Mouse (Mus musculus): ENCODE results near the gene Ing2.

The Ing2 gene

DNA sequence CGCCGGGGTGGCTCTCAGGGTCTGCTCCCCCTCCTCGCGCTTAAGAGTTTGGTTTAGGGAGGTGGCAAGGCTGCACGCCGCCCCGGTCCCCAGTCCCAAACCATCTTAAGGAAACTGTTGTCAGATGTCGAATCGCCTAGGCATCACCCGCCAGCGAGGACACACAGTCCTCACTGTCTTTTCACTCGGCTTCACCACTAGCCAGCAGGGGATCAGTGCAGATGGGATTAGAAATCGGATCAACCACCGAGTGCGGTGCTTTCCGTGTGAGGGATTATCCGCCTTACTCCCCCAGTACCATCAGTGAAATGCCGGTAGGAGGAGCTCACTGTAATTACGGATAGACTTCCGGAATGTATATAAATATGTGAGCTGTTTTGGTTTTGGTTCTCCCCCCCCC, 430 bp upstream of the Ing2 start:
- peak; percentile 50 for DNase-seq (ENCODE audit: low read depth, low spot score)

GRCm38 (mm10) chr8:47674140-47674776, 1.1 kb downstream of the Ing2 start:
- DNase-seq (ENCODE audit: low read depth, low spot score) = peak; percentile 35

DNA sequence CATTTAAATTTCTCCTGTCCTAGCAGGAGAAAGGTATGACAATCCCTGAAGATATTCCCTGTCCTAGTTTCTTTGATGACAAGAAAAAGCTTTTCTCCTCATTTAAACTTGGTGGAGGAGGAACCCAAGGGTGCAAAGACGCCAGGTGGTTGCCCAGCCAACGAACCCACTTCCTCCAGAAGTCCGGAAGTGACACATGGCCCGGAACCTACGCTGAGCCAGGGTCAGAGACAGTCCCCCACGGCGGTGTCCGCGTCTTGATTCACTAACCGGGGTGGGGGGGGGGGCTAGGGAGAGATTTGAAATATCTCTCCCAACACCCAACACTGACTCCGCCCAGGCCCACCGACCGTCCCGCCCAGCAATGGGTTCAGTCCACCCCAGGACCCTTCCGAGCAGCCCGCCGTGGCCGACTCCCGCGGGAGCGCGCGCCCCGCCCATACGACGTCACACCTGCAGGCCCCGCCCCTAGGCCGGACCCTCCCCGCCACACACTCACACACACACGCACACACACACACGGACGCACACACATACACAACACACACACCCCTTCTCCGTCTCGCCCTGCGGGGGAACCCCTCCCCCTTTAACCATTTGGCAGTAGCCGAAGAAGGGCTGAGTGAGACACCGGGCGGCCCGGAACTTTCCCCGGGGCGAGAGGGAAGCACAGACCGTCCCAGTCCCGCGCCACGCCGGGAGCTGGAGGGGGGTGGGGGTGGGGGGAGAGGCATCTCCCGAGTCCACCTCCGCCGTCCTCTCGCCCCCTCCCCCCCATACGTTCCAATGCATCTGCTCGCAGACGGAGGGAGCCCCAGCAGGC, 1.8 kb downstream of the Ing2 start:
- peak; percentile 81 for DNase-seq (ENCODE audit: low read depth, low spot score)

DNA sequence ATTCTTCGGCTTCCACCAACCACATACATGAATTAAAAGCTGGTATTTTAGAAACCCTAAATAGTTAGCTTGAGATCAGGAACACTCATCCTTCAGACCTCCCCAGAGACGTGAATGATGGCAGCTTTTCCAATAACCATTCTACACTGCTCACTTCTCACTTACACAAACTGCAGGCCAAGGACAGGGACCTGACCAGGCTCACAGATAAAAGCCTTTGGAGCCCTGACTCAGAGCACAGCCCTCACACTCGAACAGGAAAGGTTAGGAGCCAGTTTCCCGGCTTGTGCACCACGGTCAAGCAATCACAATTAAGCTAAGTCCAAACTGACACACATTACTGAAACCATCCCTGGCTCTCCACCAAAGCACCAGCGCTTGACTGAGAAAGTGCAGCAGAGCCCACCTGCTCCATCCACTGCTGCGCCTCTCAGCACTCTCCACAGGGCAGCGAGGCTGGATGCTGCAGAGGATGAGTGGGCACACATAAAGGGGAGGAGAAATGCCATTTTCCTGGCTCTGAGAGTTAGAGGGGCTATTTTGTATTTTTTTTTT, 11.0 kb downstream of the Ing2 start:
- no peak for DNase-seq (ENCODE audit: low read depth, low spot score)

DNA sequence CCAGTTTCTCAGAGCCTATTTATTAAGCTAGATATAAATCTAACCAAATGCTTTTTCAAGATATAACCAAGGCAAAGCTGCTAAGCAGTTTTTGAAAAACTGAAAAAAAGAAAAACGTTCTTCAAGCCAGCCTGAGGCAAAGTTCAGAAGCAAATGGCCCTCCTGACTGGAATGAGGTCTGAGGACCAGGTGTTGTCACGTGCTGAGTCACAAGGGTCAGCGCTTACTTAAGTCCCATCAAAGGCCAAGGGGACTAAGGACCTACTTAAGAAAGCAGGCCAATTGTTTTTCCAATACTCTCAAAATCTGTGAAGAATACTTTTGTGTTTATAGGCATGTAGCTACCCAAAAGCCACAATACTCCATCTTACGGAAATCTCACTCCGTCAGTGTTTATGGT, 12.2 kb downstream of the Ing2 start:
- no peak for DNase-seq (ENCODE audit: low read depth, low spot score)

GRCm38 (mm10) chr8:47662716-47663115, 12.6 kb downstream of the Ing2 start:
- no peak for DNase-seq (ENCODE audit: low read depth, low spot score)

DNA sequence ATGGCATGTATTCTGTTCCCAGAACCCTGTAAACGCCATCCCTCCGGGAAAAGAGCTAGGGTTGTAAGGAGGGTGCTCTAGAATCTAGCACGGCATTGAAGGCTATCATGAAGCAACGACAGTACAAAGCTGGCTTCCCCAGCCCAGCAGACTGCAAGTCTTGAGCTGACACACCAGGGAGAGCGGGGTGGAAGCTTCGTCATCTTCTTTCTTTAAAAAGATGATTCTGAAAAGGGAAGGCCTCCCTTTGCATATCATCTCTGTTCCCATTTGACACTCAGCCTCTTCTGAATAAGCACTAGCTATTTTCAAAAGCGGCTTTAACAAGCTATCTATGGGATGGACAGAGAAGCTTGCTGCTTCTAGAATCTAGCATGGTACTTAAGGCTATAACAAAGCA, 15.0 kb downstream of the Ing2 start:
- DNase-seq (ENCODE audit: low read depth, low spot score) = no peak

DNA sequence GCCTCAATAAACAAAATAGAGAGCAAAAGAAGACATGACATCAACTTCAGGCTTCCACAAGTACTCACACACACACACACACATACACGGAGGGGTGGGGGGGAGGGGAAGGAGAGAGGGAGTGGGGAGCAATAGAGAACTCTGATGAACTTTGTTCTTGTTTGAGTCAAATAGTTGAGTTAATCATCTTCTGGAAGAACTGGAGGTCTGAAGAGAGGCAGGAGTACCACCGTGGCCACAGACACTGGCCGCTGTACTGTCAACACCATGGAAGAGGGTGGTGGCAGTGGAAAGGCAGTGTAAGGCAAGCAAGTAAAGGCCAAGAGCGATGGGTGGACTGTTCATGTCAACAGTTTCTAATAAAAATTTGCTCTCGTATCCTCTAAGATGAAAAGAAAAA, 15.9 kb downstream of the Ing2 start:
- no peak for DNase-seq (ENCODE audit: low read depth, low spot score)

- no peak for DNase-seq (ENCODE audit: low read depth, low spot score)
Measured at GRCm38 (mm10) chr8:47654406-47654805, 20.9 kb downstream of the Ing2 start.

DNA sequence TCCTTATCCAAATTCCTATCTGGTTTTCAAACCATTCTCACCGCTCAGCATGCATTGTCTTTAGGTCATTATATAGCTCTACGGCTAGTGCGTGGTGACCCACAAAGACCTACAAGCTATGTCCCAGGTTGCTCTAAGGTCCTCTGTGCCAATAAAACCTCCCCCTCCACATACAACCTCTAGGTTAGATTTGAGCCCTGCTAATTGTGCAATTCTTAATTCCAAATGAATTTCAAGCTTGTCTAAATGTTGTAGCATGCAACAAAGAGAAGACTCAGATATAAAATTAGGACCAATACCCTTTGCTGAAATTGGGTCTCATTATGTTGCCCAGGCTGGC, 22.6 kb downstream of the Ing2 start:
- no peak for DNase-seq (ENCODE audit: low read depth, low spot score)

GRCm38 (mm10) chr8:47651913-47652736, 23.2 kb downstream of the Ing2 start:
- no peak for DNase-seq (ENCODE audit: low read depth, low spot score)

DNA sequence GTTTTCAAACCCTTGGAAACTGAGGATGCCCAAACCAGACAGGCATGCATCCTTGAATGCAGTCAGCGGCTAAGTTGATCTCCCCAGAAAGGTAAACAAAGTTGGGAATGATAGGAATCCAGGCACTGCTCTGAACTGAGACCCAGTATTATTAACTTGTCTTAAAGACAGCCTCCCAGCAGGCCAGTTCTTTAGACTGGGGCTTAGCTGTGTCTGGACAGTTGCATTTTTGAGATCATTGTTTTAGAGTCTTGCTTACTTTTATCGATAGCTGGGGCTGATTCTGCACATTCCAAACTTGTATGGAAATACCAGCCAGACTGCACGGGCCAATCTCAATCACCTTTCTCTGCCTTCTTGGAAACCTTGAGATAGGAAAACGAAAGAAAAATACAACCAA, 24.5 kb downstream of the Ing2 start:
- no peak for DNase-seq (ENCODE audit: low read depth, low spot score)

- no peak for DNase-seq (ENCODE audit: low read depth, low spot score)
Measured at GRCm38 (mm10) chr8:47649551-47649950, 25.8 kb downstream of the Ing2 start.

- DNase-seq (ENCODE audit: low read depth, low spot score) = peak; percentile 17
Measured at GRCm38 (mm10) chr8:47642514-47643064, 32.8 kb downstream of the Ing2 start.

- DNase-seq (ENCODE audit: low read depth, low spot score) = no peak
Measured at GRCm38 (mm10) chr8:47637152-47637551, 38.2 kb downstream of the Ing2 start.

DNA sequence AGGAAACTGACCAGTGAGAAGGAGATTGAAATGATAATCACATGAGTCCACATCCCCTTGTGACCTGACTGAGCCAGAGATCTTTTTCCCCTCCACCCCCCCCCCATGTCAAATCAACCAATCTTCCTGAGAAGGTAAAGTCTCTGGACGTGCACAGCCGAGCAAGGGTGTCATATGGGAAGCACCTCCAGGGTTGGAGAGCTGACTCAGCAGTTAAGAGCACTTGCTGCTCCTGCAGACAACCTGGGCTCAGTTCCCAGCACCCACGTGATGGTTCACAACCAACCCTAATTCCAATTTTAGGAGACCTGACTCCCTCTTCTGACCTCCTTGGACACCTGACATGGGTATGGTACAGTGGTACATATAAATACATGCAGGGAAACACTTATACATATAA, 39.3 kb downstream of the Ing2 start:
- no peak for DNase-seq (ENCODE audit: low read depth, low spot score)

DNA sequence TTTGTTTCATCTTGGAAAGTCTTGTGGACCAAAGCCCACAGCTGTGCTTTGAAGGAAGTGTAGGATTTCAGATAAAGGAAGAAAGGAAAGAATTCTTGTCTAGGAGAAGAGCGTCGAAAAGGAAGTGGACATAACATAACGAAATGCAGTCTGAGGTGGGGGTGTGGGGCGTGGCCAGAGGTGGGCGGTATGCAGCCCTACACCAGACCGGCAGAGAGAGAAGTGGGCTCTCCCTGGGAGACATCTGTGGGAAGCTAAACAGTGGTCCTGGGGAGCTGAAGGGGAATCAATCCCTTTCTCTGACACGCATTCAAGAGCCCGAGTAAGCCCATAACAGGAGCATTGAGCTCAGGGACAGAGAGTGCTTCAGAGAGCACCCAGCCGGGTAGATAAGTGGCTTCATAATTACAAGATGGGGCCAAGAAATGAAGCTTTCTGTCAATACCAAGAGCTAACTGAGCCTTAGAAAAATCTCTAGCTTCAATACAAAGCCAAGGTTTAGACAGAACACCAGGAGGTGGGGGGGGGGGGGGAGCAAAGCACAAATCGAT, 40.5 kb downstream of the Ing2 start:
- no peak for DNase-seq (ENCODE audit: low read depth, low spot score)

GRCm38 (mm10) chr8:47621144-47621543, 54.2 kb downstream of the Ing2 start:
- no peak for DNase-seq (ENCODE audit: low read depth, low spot score)

Measured in forelimb bud, embryonic 11.5 days (tissue).